Mouse (Mus musculus): ENCODE results near the gene Col15a1. TPM values are rescaled to one million over a fixed set of nuclear protein-coding genes. Genes with fewer than 3 reads are reported as not detected.

The Col15a1 gene
- polyA plus RNA-seq, 1 experiment from 2014 or later = 28.6 TPM

- no peak overlapping the region for H3K9ac ChIP-seq (ENCODE audit: low read length)
- WGBS = 81% methylated on average over 2 of the region's 2 CpGs
- TF ChIP-seq EP300 (optimal IDR thresholded peaks at IDR 0.05) (no peak), CTCF (IDR thresholded peaks at IDR 0.05; ENCODE audit: low read depth) (no peak)
- ATAC-seq (ENCODE audit: low FRiP score, low TSS enrichment) (no peak), DNase-seq (ENCODE audit: low spot score) (no peak)
- no peaks in the 10 kb centered on the region; the same call in 1 of the 2 replicates for H3K36me3 ChIP-seq (ENCODE audit: control insufficient read depth, insufficient read depth, low read length)
- H3K4me3 ChIP-seq (ENCODE audit: low read depth, low read length) = no peak overlapping the region
- no peaks in the 10 kb centered on the region for H3K9me3 ChIP-seq (ENCODE audit: control insufficient read depth, low read length)
- no peak overlapping the region for H3K4me2 ChIP-seq (replicated peaks; ENCODE audit: low read depth)
- H3K27me3 ChIP-seq (ENCODE audit: control insufficient read depth, insufficient read depth, low read length) = no peaks in the 10 kb centered on the region
- no peaks in the 10 kb centered on the region for H3K4me1 ChIP-seq (replicated peaks; ENCODE audit: control insufficient read depth, insufficient read depth)
- no peak overlapping the region for H3K27ac ChIP-seq (replicated peaks)
Measured at GRCm38 (mm10) chr4:47274911-47275310, 67.0 kb downstream of the Col15a1 start.

GRCm38 (mm10) chr4:47278397-47278796 is 70.4 kb downstream of the Col15a1 start:
- no peak for DNase-seq (ENCODE audit: low spot score)
- no peak for ATAC-seq (ENCODE audit: low FRiP score, low TSS enrichment)
- no peak overlapping the region for H3K27ac ChIP-seq (replicated peaks)
- H3K4me2 ChIP-seq (replicated peaks; ENCODE audit: low read depth) = no peak overlapping the region
- TF ChIP-seq EP300 (optimal IDR thresholded peaks at IDR 0.05) = no peak
- H3K9me3 ChIP-seq (ENCODE audit: control insufficient read depth, low read length) = no peaks in the 10 kb centered on the region
- WGBS = 85% methylated on average over 6 of the region's 6 CpGs
- no peak overlapping the region for H3K9ac ChIP-seq (ENCODE audit: low read length)
- H3K36me3 ChIP-seq (ENCODE audit: control insufficient read depth, insufficient read depth, low read length) = no peaks in the 10 kb centered on the region; the same call in 1 of the 2 replicates
- no peaks in the 10 kb centered on the region for H3K4me1 ChIP-seq (replicated peaks; ENCODE audit: control insufficient read depth, insufficient read depth)
- H3K4me3 ChIP-seq (ENCODE audit: low read depth, low read length) = no peak overlapping the region
- H3K27me3 ChIP-seq (ENCODE audit: control insufficient read depth, insufficient read depth, low read length) = no peaks in the 10 kb centered on the region

GRCm38 (mm10) chr4:47279085-47279707 is 71.2 kb downstream of the Col15a1 start:
- Histone ChIP-seq H3K27me3 (ENCODE audit: control insufficient read depth, insufficient read depth, low read length) (no peaks in the 10 kb centered on the region), H3K4me3 (ENCODE audit: low read depth, low read length) (no peak overlapping the region), H3K9ac (ENCODE audit: low read length) (no peak overlapping the region), H3K4me2 (replicated peaks; ENCODE audit: low read depth) (no peak overlapping the region), H3K9me3 (ENCODE audit: control insufficient read depth, low read length) (no peaks in the 10 kb centered on the region), H3K27ac (replicated peaks) (no peak overlapping the region), H3K36me3 (ENCODE audit: control insufficient read depth, insufficient read depth, low read length) (no peaks in the 10 kb centered on the region; the same call in 1 of the 2 replicates), H3K4me1 (replicated peaks; ENCODE audit: control insufficient read depth, insufficient read depth) (no peaks in the 10 kb centered on the region)
- no peak for TF ChIP-seq EP300 (optimal IDR thresholded peaks at IDR 0.05)
- DNase-seq (ENCODE audit: low spot score) = no peak
- WGBS = 75% methylated on average over 10 of the region's 10 CpGs
- no peak for ATAC-seq (ENCODE audit: low FRiP score, low TSS enrichment)

- Histone ChIP-seq H3K36me3 (ENCODE audit: control insufficient read depth, insufficient read depth, low read length) (no peaks in the 10 kb centered on the region; the same call in 1 of the 2 replicates), H3K27ac (replicated peaks) (no peak overlapping the region), H3K9me3 (ENCODE audit: control insufficient read depth, low read length) (no peaks in the 10 kb centered on the region), H3K4me3 (ENCODE audit: low read depth, low read length) (no peak overlapping the region), H3K9ac (ENCODE audit: low read length) (no peak overlapping the region), H3K4me2 (replicated peaks; ENCODE audit: low read depth) (no peak overlapping the region), H3K4me1 (replicated peaks; ENCODE audit: control insufficient read depth, insufficient read depth) (no peaks in the 10 kb centered on the region), H3K27me3 (ENCODE audit: control insufficient read depth, insufficient read depth, low read length) (no peaks in the 10 kb centered on the region)
- 82% methylated on average over 5 of the region's 5 CpGs for WGBS
- DNase-seq (ENCODE audit: low spot score) (no peak), ATAC-seq (ENCODE audit: low FRiP score, low TSS enrichment) (no peak)
- TF ChIP-seq CTCF (IDR thresholded peaks at IDR 0.05; ENCODE audit: low read depth) (no peak), EP300 (optimal IDR thresholded peaks at IDR 0.05) (no peak)
Measured at GRCm38 (mm10) chr4:47280126-47280525, 72.2 kb downstream of the Col15a1 start.

- no peak overlapping the region for H3K9ac ChIP-seq (ENCODE audit: low read length)
- no peak for TF ChIP-seq EP300 (optimal IDR thresholded peaks at IDR 0.05)
- TF ChIP-seq CTCF (IDR thresholded peaks at IDR 0.05; ENCODE audit: low read depth) = no peak
- H3K9me3 ChIP-seq (ENCODE audit: control insufficient read depth, low read length) = no peaks in the 10 kb centered on the region
- no peak overlapping the region for H3K27ac ChIP-seq (replicated peaks)
- H3K4me2 ChIP-seq (replicated peaks; ENCODE audit: low read depth) = no peak overlapping the region
- H3K36me3 ChIP-seq (ENCODE audit: control insufficient read depth, insufficient read depth, low read length) = no peaks in the 10 kb centered on the region; the same call in 1 of the 2 replicates
- H3K4me1 ChIP-seq (replicated peaks; ENCODE audit: control insufficient read depth, insufficient read depth) = no peaks in the 10 kb centered on the region
- H3K4me3 ChIP-seq (ENCODE audit: low read depth, low read length) = no peak overlapping the region
- no peaks in the 10 kb centered on the region for H3K27me3 ChIP-seq (ENCODE audit: control insufficient read depth, insufficient read depth, low read length)
- ATAC-seq (ENCODE audit: low FRiP score, low TSS enrichment) (no peak), DNase-seq (ENCODE audit: low spot score) (no peak)
- 63% methylated on average over 6 of the region's 6 CpGs for WGBS
Measured at GRCm38 (mm10) chr4:47281920-47282682, 74.1 kb downstream of the Col15a1 start.

GRCm38 (mm10) chr4:47284311-47284710 is 76.3 kb downstream of the Col15a1 start:
- Histone ChIP-seq H3K9ac (ENCODE audit: low read length) (no peak overlapping the region), H3K4me1 (replicated peaks; ENCODE audit: control insufficient read depth, insufficient read depth) (no peaks in the 10 kb centered on the region), H3K27me3 (ENCODE audit: control insufficient read depth, insufficient read depth, low read length) (no peaks in the 10 kb centered on the region), H3K4me2 (replicated peaks; ENCODE audit: low read depth) (no peak overlapping the region), H3K27ac (replicated peaks) (no peak overlapping the region), H3K4me3 (ENCODE audit: low read depth, low read length) (no peak overlapping the region), H3K9me3 (ENCODE audit: control insufficient read depth, low read length) (no peaks in the 10 kb centered on the region), H3K36me3 (ENCODE audit: control insufficient read depth, insufficient read depth, low read length) (no peaks in the 10 kb centered on the region)
- TF ChIP-seq CTCF (IDR thresholded peaks at IDR 0.05; ENCODE audit: low read depth) = no peak
- TF ChIP-seq EP300 (optimal IDR thresholded peaks at IDR 0.05) = no peak
- ATAC-seq (ENCODE audit: low FRiP score, low TSS enrichment) (no peak), DNase-seq (ENCODE audit: low spot score) (no peak)
- WGBS = 78% methylated on average over 6 of the region's 6 CpGs
